Mouse (Mus musculus) lung, adult 2 months (tissue): ENCODE measurements at regions not wholly inside any gene's neighbourhood (a gene's known extent, or its start where the extent isn't known, plus 50 kb on each side); places are given as distances from the start of the nearest gene placed in this dataset.

Experiments used
- DNase-seq: peaks from one replicate; pipeline ENCODE4 v3.0.0; 2022
- H3K4me1 ChIP-seq: fragments of 200-500 bp; 2 replicates; pipeline ENCODE4 v1.6.1; 2011; ENCODE audit warnings: low read length; ENCODE audit not compliant: control insufficient read depth, insufficient read depth
- H3K4me3 ChIP-seq: fragments of 200-500 bp; replicated peaks from 2 replicates; pipeline ENCODE3; 2011; ENCODE audit warnings: low read depth, mild to moderate bottlenecking, control low read depth, low read length; ENCODE audit errors: extremely low read depth
- CTCF ChIP-seq: fragments of 200-500 bp; IDR thresholded peaks from 2 replicates; pipeline ENCODE4 v1.5.1; 2011; ENCODE audit warnings: mild to moderate bottlenecking, low read length, control low read depth; ENCODE audit not compliant: insufficient read depth
- POLR2A ChIP-seq: fragments of 200-500 bp; IDR thresholded peaks from 2 replicates; pipeline ENCODE4 v1.6.1; 2011; ENCODE audit warnings: low read depth, mild to moderate bottlenecking, control low read depth, low read length, borderline replicate concordance; ENCODE audit errors: extremely low read depth
- WGBS: fragments of 180-500 bp; shearing (Covaris S2); methylation state at CpG from one replicate; pipeline ENCODE4 v1.1.7; 2018; 5-methylcytosine and 5-hydroxymethylcytosine counted together

GRCm38 (mm10) chr13:3752334-3752733 is 51.8 kb downstream of the Calml3 start:
- no peak for DNase-seq
- 93% methylated on average over 5 of the region's 5 CpGs for WGBS
- Histone ChIP-seq H3K4me3 (no peak overlapping the region), H3K4me1 (peaks cover 15% of the 10 kb centered on the region)
- TF ChIP-seq POLR2A (no peak), CTCF (no peak)

GRCm38 (mm10) chr13:3751222-3751621 is 52.9 kb downstream of the Calml3 start:
- WGBS: 21% methylated on average over 1 of the region's 1 CpGs
- Histone ChIP-seq H3K4me1 (peaks cover 15% of the 10 kb centered on the region), H3K4me3 (no peak overlapping the region)
- no peak for DNase-seq
- TF ChIP-seq CTCF (no peak), POLR2A (no peak)

- Histone ChIP-seq H3K4me3 (no peak overlapping the region), H3K4me1 (peaks cover 15% of the 10 kb centered on the region)
- no peak for TF ChIP-seq POLR2A
- TF ChIP-seq CTCF: no peak
- 18% methylated on average over 1 of the region's 1 CpGs for WGBS
- peak; percentile 65 for DNase-seq
These were observed 53.4 kb downstream of the Calml3 start for GRCm38 (mm10) chr13:3750756-3751155.

GRCm38 (mm10) chr13:3749646-3750045 is 54.5 kb downstream of the Calml3 start:
- H3K4me1 ChIP-seq: peaks cover 15% of the 10 kb centered on the region
- TF ChIP-seq POLR2A: no peak
- TF ChIP-seq CTCF: no peak
- no peak overlapping the region for H3K4me3 ChIP-seq
- WGBS: 34% methylated on average over 3 of the region's 3 CpGs
- no peak for DNase-seq

- no peak for TF ChIP-seq POLR2A
- no peak for TF ChIP-seq CTCF
- WGBS: 96% methylated on average over 5 of the region's 5 CpGs
- peaks cover 15% of the 10 kb centered on the region for H3K4me1 ChIP-seq
- no peak for DNase-seq
- no peak overlapping the region for H3K4me3 ChIP-seq
These were observed 55.3 kb downstream of the Calml3 start for GRCm38 (mm10) chr13:3748859-3749258.

GRCm38 (mm10) chr13:3746524-3746923 is 57.6 kb downstream of the Calml3 start:
- Histone ChIP-seq H3K4me1 (peaks cover 27% of the 10 kb centered on the region), H3K4me3 (no peak overlapping the region)
- DNase-seq: no peak
- no peak for TF ChIP-seq POLR2A
- no peak for TF ChIP-seq CTCF
- 72% methylated on average over 10 of the region's 10 CpGs for WGBS

GRCm38 (mm10) chr13:3744870-3745269 is 59.2 kb downstream of the Calml3 start:
- peaks cover 17% of the 10 kb centered on the region for H3K4me1 ChIP-seq
- 75% methylated on average over 3 of the region's 3 CpGs for WGBS
- TF ChIP-seq POLR2A (no peak), CTCF (no peak)
- no peak for DNase-seq
- H3K4me3 ChIP-seq: no peak overlapping the region

GRCm38 (mm10) chr13:3743692-3744457 is 60.2 kb downstream of the Calml3 start:
- no peak for TF ChIP-seq POLR2A
- no peak for TF ChIP-seq CTCF
- 85% methylated on average over 6 of the region's 6 CpGs for WGBS
- H3K4me3 ChIP-seq: no peak overlapping the region
- H3K4me1 ChIP-seq: peaks cover 13% of the 10 kb centered on the region
- no peak for DNase-seq

- H3K4me1 ChIP-seq: peaks cover 13% of the 10 kb centered on the region
- no peak for DNase-seq
- 31% methylated on average over 4 of the region's 4 CpGs for WGBS
- H3K4me3 ChIP-seq: no peak overlapping the region
- TF ChIP-seq POLR2A (no peak), CTCF (no peak)
These were observed 61.2 kb downstream of the Calml3 start for GRCm38 (mm10) chr13:3742763-3743401.

- TF ChIP-seq POLR2A (no peak), CTCF (no peak)
- H3K4me3 ChIP-seq: no peak overlapping the region
- peaks cover 13% of the 10 kb centered on the region for H3K4me1 ChIP-seq
- WGBS: 10% methylated on average over 2 of the region's 2 CpGs
- DNase-seq: no peak
These were observed 61.9 kb downstream of the Calml3 start for GRCm38 (mm10) chr13:3742094-3742730.
